Mouse (Mus musculus): ENCODE measurements at regions not wholly inside any gene's neighbourhood (a gene's known extent, or its start where the extent isn't known, plus 50 kb on each side); places are given as distances from the start of the nearest gene placed in this dataset.
A peak's percentile ranks its signal among the peaks of the same experiment; 100 is the strongest.
"Not testable (repeated sequence)": the region's sequence is repeated elsewhere in the genome, so short reads cannot be mapped to it uniquely, and the experiment has no call there.

- Histone ChIP-seq H3K4me2 (replicated peaks; ENCODE audit: low read depth, low read length, severe bottlenecking) (no peak overlapping the region), H3K4me1 (ENCODE audit: control insufficient read depth, insufficient read depth, low read length) (0 out of 2 replicates have a peak, but pooled peaks cover 4% of the 10 kb centered on the region), H3K4me3 (replicated peaks; ENCODE audit: low read length) (no peak overlapping the region), H3K9me3 (ENCODE audit: control insufficient read depth, low read length) (no peaks in the 10 kb centered on the region), H3K27me3 (ENCODE audit: control insufficient read depth, insufficient read depth, low read length) (no peaks in the 10 kb centered on the region), H3K9ac (ENCODE audit: low read depth, low read length, severe bottlenecking) (no peak overlapping the region), H3K27ac (replicated peaks; ENCODE audit: low read depth, low read length) (no peak overlapping the region; the same call in 1 of the 2 replicates), H3K36me3 (ENCODE audit: control insufficient read depth, insufficient read depth, low read length) (no peaks in the 10 kb centered on the region)
- 33% methylated on average over 2 of the region's 2 CpGs for WGBS
- ATAC-seq (ENCODE audit: low FRiP score, low read depth): peak; percentile 79; the same call in 1 of the 2 replicates
- TF ChIP-seq POLR2A (IDR thresholded peaks at IDR 0.05; ENCODE audit: borderline replicate concordance, extremely low read depth, insufficient read depth, insufficient read length): no peak
- peak; percentile 73 for DNase-seq (ENCODE audit: low spot score)
These were observed 209.3 kb downstream of the Ankrd50 start for GRCm38 (mm10) chr3:38275321-38275720.

- H3K4me2 ChIP-seq (replicated peaks; ENCODE audit: low read depth, low read length, severe bottlenecking): no peak overlapping the region
- WGBS: 75% methylated on average over 6 of the region's 6 CpGs
- H3K9ac ChIP-seq (ENCODE audit: low read depth, low read length, severe bottlenecking): no peak overlapping the region
- H3K36me3 ChIP-seq (ENCODE audit: control insufficient read depth, insufficient read depth, low read length): no peaks in the 10 kb centered on the region
- H3K4me1 ChIP-seq (ENCODE audit: control insufficient read depth, insufficient read depth, low read length): 0 out of 2 replicates have a peak, but pooled peaks cover 4% of the 10 kb centered on the region
- DNase-seq (ENCODE audit: low spot score) (no peak), ATAC-seq (ENCODE audit: low FRiP score, low read depth) (no peak)
- TF ChIP-seq POLR2A (IDR thresholded peaks at IDR 0.05; ENCODE audit: borderline replicate concordance, extremely low read depth, insufficient read depth, insufficient read length): no peak
- no peaks in the 10 kb centered on the region for H3K27me3 ChIP-seq (ENCODE audit: control insufficient read depth, insufficient read depth, low read length)
- H3K27ac ChIP-seq (replicated peaks; ENCODE audit: low read depth, low read length): no peak overlapping the region
- H3K9me3 ChIP-seq (ENCODE audit: control insufficient read depth, low read length): no peaks in the 10 kb centered on the region
- no peak overlapping the region for H3K4me3 ChIP-seq (replicated peaks; ENCODE audit: low read length)
These were observed 213.9 kb downstream of the Ankrd50 start for GRCm38 (mm10) chr3:38270742-38271141.

- H3K27me3 ChIP-seq (ENCODE audit: control insufficient read depth, insufficient read depth, low read length): no peaks in the 10 kb centered on the region
- no peaks in the 10 kb centered on the region for H3K36me3 ChIP-seq (ENCODE audit: control insufficient read depth, insufficient read depth, low read length)
- no peaks in the 10 kb centered on the region for H3K9me3 ChIP-seq (ENCODE audit: control insufficient read depth, low read length)
- H3K9ac ChIP-seq (ENCODE audit: low read depth, low read length, severe bottlenecking): no peak overlapping the region
- no peak for TF ChIP-seq POLR2A (IDR thresholded peaks at IDR 0.05; ENCODE audit: borderline replicate concordance, extremely low read depth, insufficient read depth, insufficient read length)
- 96% methylated on average over 7 of the region's 7 CpGs for WGBS
- H3K4me2 ChIP-seq (replicated peaks; ENCODE audit: low read depth, low read length, severe bottlenecking): no peak overlapping the region
- DNase-seq (ENCODE audit: low spot score): no peak
- no peaks in the 10 kb centered on the region for H3K4me1 ChIP-seq (ENCODE audit: control insufficient read depth, insufficient read depth, low read length)
- ATAC-seq (ENCODE audit: low FRiP score, low read depth): no peak
- H3K4me3 ChIP-seq (replicated peaks; ENCODE audit: low read length): no peak overlapping the region
- no peak overlapping the region for H3K27ac ChIP-seq (replicated peaks; ENCODE audit: low read depth, low read length)
These were observed 216.4 kb downstream of the Ankrd50 start for GRCm38 (mm10) chr3:38268226-38268625.

GRCm38 (mm10) chr3:38263261-38264141 lies 221.1 kb downstream of the Ankrd50 start:
- H3K4me3 ChIP-seq (replicated peaks; ENCODE audit: low read length): no peak overlapping the region
- 62% methylated on average over 16 of the region's 16 CpGs for WGBS
- H3K27ac ChIP-seq (replicated peaks; ENCODE audit: low read depth, low read length): no peak overlapping the region
- H3K9me3 ChIP-seq (ENCODE audit: control insufficient read depth, low read length): no peaks in the 10 kb centered on the region
- H3K36me3 ChIP-seq (ENCODE audit: control insufficient read depth, insufficient read depth, low read length): no peaks in the 10 kb centered on the region
- H3K27me3 ChIP-seq (ENCODE audit: control insufficient read depth, insufficient read depth, low read length): no peaks in the 10 kb centered on the region
- no peak for ATAC-seq (ENCODE audit: low FRiP score, low read depth)
- no peak for TF ChIP-seq POLR2A (IDR thresholded peaks at IDR 0.05; ENCODE audit: borderline replicate concordance, extremely low read depth, insufficient read depth, insufficient read length)
- no peaks in the 10 kb centered on the region for H3K4me1 ChIP-seq (ENCODE audit: control insufficient read depth, insufficient read depth, low read length)
- no peak for DNase-seq (ENCODE audit: low spot score)
- H3K4me2 ChIP-seq (replicated peaks; ENCODE audit: low read depth, low read length, severe bottlenecking): no peak overlapping the region
- H3K9ac ChIP-seq (ENCODE audit: low read depth, low read length, severe bottlenecking): no peak overlapping the region

- no peak overlapping the region for H3K4me2 ChIP-seq (replicated peaks; ENCODE audit: low read depth, low read length, severe bottlenecking)
- no peak overlapping the region for H3K9ac ChIP-seq (ENCODE audit: low read depth, low read length, severe bottlenecking)
- no peak for TF ChIP-seq POLR2A (IDR thresholded peaks at IDR 0.05; ENCODE audit: borderline replicate concordance, extremely low read depth, insufficient read depth, insufficient read length)
- no peaks in the 10 kb centered on the region for H3K27me3 ChIP-seq (ENCODE audit: control insufficient read depth, insufficient read depth, low read length)
- no peak overlapping the region for H3K4me3 ChIP-seq (replicated peaks; ENCODE audit: low read length)
- no peaks in the 10 kb centered on the region for H3K36me3 ChIP-seq (ENCODE audit: control insufficient read depth, insufficient read depth, low read length)
- H3K9me3 ChIP-seq (ENCODE audit: control insufficient read depth, low read length): no peaks in the 10 kb centered on the region
- ATAC-seq (ENCODE audit: low FRiP score, low read depth) (no peak), DNase-seq (ENCODE audit: low spot score) (no peak)
- peaks cover 12% of the 10 kb centered on the region for H3K4me1 ChIP-seq (ENCODE audit: control insufficient read depth, insufficient read depth, low read length)
- H3K27ac ChIP-seq (replicated peaks; ENCODE audit: low read depth, low read length): no peak overlapping the region
- WGBS: 39% methylated on average over 11 of the region's 11 CpGs
These were observed 223.1 kb downstream of the Ankrd50 start for GRCm38 (mm10) chr3:38261326-38262075.

GRCm38 (mm10) chr3:38259223-38259622 lies 225.4 kb downstream of the Ankrd50 start:
- H3K4me3 ChIP-seq (replicated peaks; ENCODE audit: low read length); H3K9ac ChIP-seq (ENCODE audit: low read depth, low read length, severe bottlenecking); ATAC-seq (ENCODE audit: low FRiP score, low read depth); H3K27me3 ChIP-seq (ENCODE audit: control insufficient read depth, insufficient read depth, low read length); DNase-seq (ENCODE audit: low spot score); H3K4me2 ChIP-seq (replicated peaks; ENCODE audit: low read depth, low read length, severe bottlenecking); H3K27ac ChIP-seq (replicated peaks; ENCODE audit: low read depth, low read length); H3K36me3 ChIP-seq (ENCODE audit: control insufficient read depth, insufficient read depth, low read length); H3K9me3 ChIP-seq (ENCODE audit: control insufficient read depth, low read length): not testable (repeated sequence)
- 88% methylated on average over 8 of the region's 8 CpGs for WGBS
- H3K4me1 ChIP-seq (ENCODE audit: control insufficient read depth, insufficient read depth, low read length): peaks cover 12% of the 10 kb centered on the region
